Mouse (Mus musculus): ENCODE results near the gene Cpm.

The Cpm gene

DNA sequence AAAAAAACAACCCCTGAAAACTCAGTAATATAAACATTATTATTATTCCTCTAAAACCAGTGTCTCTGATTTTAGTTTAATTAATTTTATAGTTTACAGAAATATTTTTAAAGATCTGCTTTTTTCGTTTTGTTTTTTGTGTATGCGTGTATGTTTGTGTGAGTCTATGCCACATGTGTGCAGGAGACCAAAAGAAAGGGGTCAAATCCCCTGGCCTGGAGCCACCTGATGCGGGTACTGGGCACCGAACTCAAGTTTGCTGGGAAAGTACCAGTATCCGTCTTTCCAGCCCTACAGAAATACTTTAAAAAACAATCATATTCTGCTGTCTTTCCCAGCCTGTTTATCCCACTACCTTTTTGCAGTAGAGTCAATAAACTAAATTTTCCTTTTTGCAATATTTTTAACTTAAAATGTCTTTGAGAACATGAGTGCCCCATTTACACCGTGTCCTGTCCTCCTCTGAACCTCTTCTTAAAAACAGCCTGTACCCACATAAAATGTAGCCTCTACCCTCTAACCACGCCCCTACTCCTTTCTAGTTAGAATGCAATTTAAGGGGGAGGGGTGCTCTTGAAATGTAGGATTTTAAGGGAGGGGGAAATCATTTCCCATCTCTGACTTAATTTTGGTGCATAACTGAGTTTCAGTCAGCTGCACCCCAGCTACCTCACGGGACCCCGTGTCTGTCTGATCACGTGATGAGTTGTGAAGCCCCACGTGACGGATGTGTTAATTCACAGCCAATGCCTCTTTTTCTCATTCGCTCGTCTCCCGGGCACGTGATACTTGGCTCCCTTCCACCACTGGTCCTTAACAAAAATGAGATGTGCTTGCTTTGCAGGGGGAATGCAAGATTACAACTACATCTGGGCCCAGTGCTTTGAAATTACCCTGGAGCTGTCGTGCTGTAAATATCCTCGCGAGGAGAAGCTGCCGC lies 46.1 kb downstream of the Cpm start:
- peak; percentile 50 for DNase-seq (ENCODE audit: low read depth, low spot score)

GRCm38 (mm10) chr10:117676036-117676643 lies 46.8 kb downstream of the Cpm start:
- DNase-seq (ENCODE audit: low read depth, low spot score): no peak

DNA sequence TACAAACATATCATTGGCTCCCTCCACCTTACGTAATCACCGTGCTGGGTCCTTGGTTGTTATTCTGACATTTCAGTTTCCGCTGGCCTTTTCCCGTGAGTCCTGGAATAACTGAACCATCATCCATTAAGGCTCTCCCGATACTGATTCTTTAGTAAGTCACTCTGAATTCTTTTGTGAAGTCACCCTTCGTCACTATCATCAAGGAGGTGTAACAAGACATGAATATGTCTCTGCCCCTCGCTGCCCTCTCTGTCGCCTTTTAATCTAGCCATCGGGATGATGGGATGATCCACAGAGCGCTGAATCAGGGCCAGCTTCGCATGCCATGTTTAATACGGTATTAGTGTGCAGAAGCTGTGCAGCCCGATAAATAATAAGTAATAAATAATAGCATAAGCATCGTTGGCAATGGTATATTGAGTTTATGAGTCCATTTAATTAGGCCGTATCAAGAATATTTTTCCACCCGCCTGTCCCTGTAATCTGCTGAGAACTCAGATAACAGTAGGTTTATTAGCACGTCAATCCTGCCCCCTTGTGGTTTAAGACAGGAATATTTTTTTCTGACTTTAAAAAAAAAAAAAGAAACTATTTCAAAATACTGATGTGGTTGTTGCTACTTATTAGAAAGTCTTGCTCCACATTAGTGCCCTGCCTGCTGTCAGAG lies 47.5 kb downstream of the Cpm start:
- peak; percentile 49 for DNase-seq (ENCODE audit: low read depth, low spot score)

DNA sequence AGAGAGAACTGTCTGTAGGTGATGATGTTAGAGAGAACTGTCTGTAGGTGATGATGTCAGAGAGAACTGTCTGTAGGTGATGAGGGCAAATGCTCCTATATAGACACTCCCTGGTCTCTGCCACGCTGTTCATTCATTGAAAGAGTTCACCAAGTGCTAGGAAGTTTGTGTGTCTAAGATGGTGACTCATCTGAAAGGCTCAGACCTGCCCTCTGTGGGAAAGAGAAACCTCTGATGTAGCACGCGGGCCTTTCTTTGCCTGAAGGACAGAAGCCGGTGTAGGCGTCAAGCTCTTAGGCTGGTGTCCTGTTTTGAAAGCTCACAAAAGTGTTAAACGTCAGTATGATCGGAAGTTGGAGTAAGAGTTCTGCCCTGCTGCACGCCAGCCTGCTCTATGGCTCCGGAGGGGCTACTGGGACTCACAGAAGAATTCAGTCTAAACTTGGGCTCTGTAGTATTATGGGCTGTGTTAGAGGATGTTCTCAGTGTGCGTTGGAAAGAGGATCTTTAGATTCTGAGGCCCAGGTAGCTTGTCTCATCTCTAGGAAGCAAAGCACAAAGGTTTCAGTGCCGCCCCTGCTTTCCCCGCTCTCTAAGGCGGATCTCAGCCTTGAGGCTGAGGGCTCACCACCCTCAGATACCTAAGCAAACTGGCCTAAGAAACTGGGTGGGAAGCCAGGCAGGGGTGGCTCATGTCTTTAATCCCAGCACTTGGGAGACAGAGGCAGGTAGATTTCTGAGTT lies 48.4 kb downstream of the Cpm start:
- DNase-seq (ENCODE audit: low read depth, low spot score): no peak

DNA sequence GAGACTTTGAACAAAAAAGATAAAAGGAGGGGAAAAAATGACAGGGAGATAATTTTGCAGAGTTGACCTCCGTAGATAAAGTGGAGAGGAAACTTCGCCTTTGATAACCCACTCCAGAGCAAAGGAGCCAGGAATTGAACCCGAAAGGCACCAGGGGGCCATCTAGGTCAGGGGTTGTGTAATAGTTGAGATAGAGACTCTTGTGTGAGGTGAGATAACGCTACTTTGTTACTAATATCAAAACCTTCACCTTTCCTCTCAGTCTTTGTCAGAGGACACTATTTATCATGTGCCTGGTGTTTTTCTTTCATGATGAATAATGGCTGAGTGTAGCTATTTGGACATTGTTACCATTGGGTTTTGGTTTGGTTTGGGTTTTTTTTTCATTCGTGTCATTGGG lies 49.1 kb downstream of the Cpm start:
- no peak for DNase-seq (ENCODE audit: low read depth, low spot score)

GRCm38 (mm10) chr10:117679029-117679686 lies 49.9 kb downstream of the Cpm start:
- no peak for DNase-seq (ENCODE audit: low read depth, low spot score)

GRCm38 (mm10) chr10:117679963-117680473 lies 50.7 kb downstream of the Cpm start:
- DNase-seq (ENCODE audit: low read depth, low spot score): no peak

GRCm38 (mm10) chr10:117680868-117681513 lies 51.7 kb downstream of the Cpm start:
- DNase-seq (ENCODE audit: low read depth, low spot score): no peak

DNA sequence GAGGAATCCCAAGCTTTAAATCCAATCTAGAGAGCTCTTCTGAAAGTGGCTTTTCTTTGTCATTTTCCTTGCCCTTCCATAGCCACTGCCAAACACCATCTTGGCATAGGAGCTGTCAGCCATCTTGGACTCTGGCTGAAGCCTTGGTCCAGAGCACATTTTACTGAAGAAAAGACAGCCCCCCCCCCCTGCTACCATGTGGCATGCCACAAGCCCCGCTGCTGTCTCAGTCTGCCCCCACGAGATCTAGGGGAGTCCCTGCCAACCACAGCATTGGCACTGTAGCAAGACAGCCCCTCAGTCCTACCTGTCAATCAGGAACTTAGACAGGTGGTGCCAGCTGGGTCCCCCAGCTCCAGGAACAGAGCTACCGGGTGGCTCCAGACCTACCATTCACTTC lies 52.2 kb downstream of the Cpm start:
- DNase-seq (ENCODE audit: low read depth, low spot score): no peak

GRCm38 (mm10) chr10:117681999-117682857 lies 52.9 kb downstream of the Cpm start:
- DNase-seq (ENCODE audit: low read depth, low spot score): peak; percentile 86

GRCm38 (mm10) chr10:117682858-117683733 lies 53.8 kb downstream of the Cpm start:
- peak; percentile 64 for DNase-seq (ENCODE audit: low read depth, low spot score)

GRCm38 (mm10) chr10:117683734-117684037 lies 54.4 kb downstream of the Cpm start:
- no peak for DNase-seq (ENCODE audit: low read depth, low spot score)

- DNase-seq (ENCODE audit: low read depth, low spot score): no peak
These were observed 55.2 kb downstream of the Cpm start for GRCm38 (mm10) chr10:117684298-117685170.

DNA sequence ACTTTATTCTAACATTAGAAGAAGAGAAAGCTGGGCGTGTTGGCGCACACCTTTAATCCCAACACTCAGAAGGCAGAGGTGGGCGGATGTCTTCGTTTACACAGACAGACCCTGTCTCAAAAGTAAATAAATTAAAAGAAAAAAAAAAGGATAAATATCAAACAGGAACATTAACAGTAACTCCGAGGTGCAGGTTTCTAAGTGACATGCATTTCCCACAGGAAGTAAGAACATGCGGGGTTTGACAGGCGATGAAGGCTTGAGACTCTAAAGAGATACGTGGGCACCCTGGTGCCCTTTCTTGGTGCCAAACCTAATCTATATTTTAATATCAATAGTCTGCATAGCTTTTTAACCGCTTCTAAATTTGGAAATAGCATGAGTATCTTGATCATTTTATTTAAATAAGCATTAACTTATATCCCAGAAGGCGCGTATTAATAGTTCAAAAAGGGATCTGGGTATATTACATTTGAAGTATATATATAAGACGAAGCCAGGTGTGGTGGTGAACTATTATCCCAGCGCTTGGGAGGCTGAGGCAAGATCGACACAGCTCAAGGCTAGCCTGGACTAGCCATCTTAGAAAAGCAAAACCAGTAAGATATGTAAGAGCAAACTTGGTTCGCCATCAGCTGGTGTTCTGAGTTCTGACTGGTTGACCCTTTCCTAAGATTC lies 56.0 kb downstream of the Cpm start:
- DNase-seq (ENCODE audit: low read depth, low spot score): no peak

GRCm38 (mm10) chr10:117685849-117686591 lies 56.7 kb downstream of the Cpm start:
- no peak for DNase-seq (ENCODE audit: low read depth, low spot score)

DNA sequence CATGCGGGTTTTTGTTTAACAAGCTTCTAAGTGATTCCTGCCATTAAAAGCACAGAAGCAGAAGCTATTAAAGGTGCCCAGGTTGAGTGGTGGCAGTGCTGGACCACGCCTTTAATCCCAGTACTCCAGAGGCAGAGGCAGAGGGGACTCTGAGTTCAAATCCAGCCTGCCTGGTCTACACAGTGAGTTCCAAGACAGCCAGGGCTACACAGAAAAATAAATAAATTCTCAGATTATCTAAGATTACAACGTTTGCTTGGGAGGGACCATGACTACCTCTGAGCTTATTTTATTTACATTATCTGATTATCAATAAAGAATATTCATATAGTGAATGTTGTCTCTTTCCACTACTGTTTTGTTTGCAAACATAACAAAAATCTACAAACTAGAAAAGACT lies 57.7 kb downstream of the Cpm start:
- no peak for DNase-seq (ENCODE audit: low read depth, low spot score)
